Mouse (Mus musculus) limb, embryonic 11.5 days (tissue): ENCODE results near the gene Kcnk2. TPM values are rescaled to one million over a fixed set of nuclear protein-coding genes. Genes with fewer than 3 reads are reported as not detected.
A peak's percentile ranks its signal among the peaks of the same experiment; 100 is the strongest.

Source experiments
- ATAC-seq: fragments of 200-750 bp; cut with Nextera tagmentation; 2 replicates; pipeline ENCODE4 v1.8.0; 2017; ENCODE audit warnings: low read depth; ENCODE audit not compliant: insufficient number of reproducible peaks, low FRiP score, low TSS enrichment
- DNase-seq: peaks from one replicate; pipeline ENCODE4 v3.0.0-alpha.2; 2015; ENCODE audit warnings: low spot score
- H3K27ac ChIP-seq: fragments of 300-500 bp; sonication (generic); replicated peaks from 2 replicates; pipeline ENCODE4 v1.5.1; 2014; ENCODE audit warnings: low read depth, mild to moderate bottlenecking, low read length
- H3K27me3 ChIP-seq: fragments of 300-500 bp; sonication (generic); 2 replicates; pipeline ENCODE4 v1.6.1; 2014; ENCODE audit warnings: mild to moderate bottlenecking, low read length, mixed read lengths; ENCODE audit not compliant: control insufficient read depth, insufficient read depth
- H3K36me3 ChIP-seq: fragments of 300-500 bp; sonication (generic); 2 replicates; pipeline ENCODE4 v1.6.1; 2014; ENCODE audit warnings: mild to moderate bottlenecking, low read length, moderate library complexity, mixed read lengths; ENCODE audit not compliant: control insufficient read depth, insufficient read depth
- H3K4me1 ChIP-seq: fragments of 300-500 bp; sonication (generic); 2 replicates; pipeline ENCODE4 v1.6.1; 2014; ENCODE audit warnings: low read length, mixed read lengths; ENCODE audit not compliant: control insufficient read depth, insufficient read depth
- H3K4me2 ChIP-seq: fragments of 300-500 bp; sonication (generic); 2 replicates; pipeline ENCODE4 v1.6.1; 2014; ENCODE audit warnings: low read depth, mild to moderate bottlenecking, moderate library complexity; ENCODE audit not compliant: severe bottlenecking
- H3K4me3 ChIP-seq: fragments of 300-500 bp; sonication (generic); 2 replicates; pipeline ENCODE4 v1.5.1; 2014; ENCODE audit warnings: low read depth, low read length
- H3K9ac ChIP-seq: fragments of 300-500 bp; sonication (generic); 2 replicates; pipeline ENCODE4 v1.6.1; 2014; ENCODE audit warnings: mild to moderate bottlenecking, low read length
- H3K9me3 ChIP-seq: fragments of 300-500 bp; sonication (generic); 2 replicates; pipeline ENCODE4 v1.6.1; 2016; ENCODE audit warnings: low read length; ENCODE audit not compliant: control insufficient read depth
- WGBS: fragments of 180-500 bp; shearing (Covaris S2); extraction: QIAGEN DNeasy Blood & Tissue Kit; methylation state at CpG from one replicate; pipeline ENCODE4 v1.1.7; 2014; 5-methylcytosine and 5-hydroxymethylcytosine counted together
- polyA plus RNA-seq: library from polyadenylated mRNA; unstranded; fragments of >200 nt; fragmentation: Nextera tagmentation; extraction: Ambion mirVana; gene quantifications from 2 replicates; pipeline ENCODE4 v1.2.1, GENCODE M21; 2014

Kcnk2 gene
- polyA plus RNA-seq, 1 experiment from 2014 or later, result 2.6 TPM

- Histone ChIP-seq H3K36me3 (no peaks in the 10 kb centered on the region), H3K4me1 (no peaks in the 10 kb centered on the region), H3K4me3 (no peak overlapping the region), H3K4me2 (no peak overlapping the region), H3K9me3 (no peaks in the 10 kb centered on the region), H3K27me3 (no peaks in the 10 kb centered on the region), H3K9ac (no peak overlapping the region), H3K27ac (no peak overlapping the region)
- ATAC-seq (no peak), DNase-seq (no peak)
- 94% methylated on average over 6 of the region's 6 CpGs for WGBS
Observed at GRCm38 (mm10) chr1:189409906-189410305, 7.8 kb upstream of the Kcnk2 start.

GRCm38 (mm10) chr1:189405221-189405620 is 3.1 kb upstream of the Kcnk2 start:
- Histone ChIP-seq H3K27me3 (no peaks in the 10 kb centered on the region), H3K9me3 (no peaks in the 10 kb centered on the region), H3K9ac (no peak overlapping the region), H3K4me2 (no peak overlapping the region), H3K27ac (no peak overlapping the region), H3K4me3 (no peak overlapping the region), H3K4me1 (0 out of 2 replicates have a peak, but pooled peaks cover 9% of the 10 kb centered on the region), H3K36me3 (no peaks in the 10 kb centered on the region)
- DNase-seq, result no peak
- ATAC-seq, result no peak
- WGBS, result 71% methylated on average over 10 of the region's 10 CpGs

GRCm38 (mm10) chr1:189403546-189403945 is 1.5 kb upstream of the Kcnk2 start:
- H3K27ac ChIP-seq, result no peak overlapping the region
- WGBS, result 7% methylated on average over 6 of the region's 6 CpGs

GRCm38 (mm10) chr1:189403139-189403538 is 1.1 kb upstream of the Kcnk2 start:
- no peak overlapping the region for H3K27ac ChIP-seq
- H3K36me3 ChIP-seq, result no peaks in the 10 kb centered on the region
- peak; percentile 48; the same call in 1 of the 2 replicates for ATAC-seq
- peak; percentile 31 for DNase-seq
- H3K9me3 ChIP-seq, result no peaks in the 10 kb centered on the region
- H3K27me3 ChIP-seq, result no peaks in the 10 kb centered on the region
- 0 out of 2 replicates have a peak, but pooled peaks cover 9% of the 10 kb centered on the region for H3K4me1 ChIP-seq
- H3K4me3 ChIP-seq, result no peak overlapping the region
- 49% methylated on average over 4 of the region's 4 CpGs for WGBS
- no peak overlapping the region for H3K9ac ChIP-seq
- H3K4me2 ChIP-seq, result no peak overlapping the region

More at GRCm38 (mm10) chr1:189403546-189403945, 1.5 kb upstream of the Kcnk2 start:
- Histone ChIP-seq H3K9me3 (no peaks in the 10 kb centered on the region), H3K27me3 (no peaks in the 10 kb centered on the region), H3K9ac (no peak overlapping the region), H3K4me1 (0 out of 2 replicates have a peak, but pooled peaks cover 9% of the 10 kb centered on the region), H3K36me3 (no peaks in the 10 kb centered on the region), H3K4me3 (no peak overlapping the region), H3K4me2 (no peak overlapping the region)
- peak; percentile 28 for DNase-seq
- ATAC-seq, result no peak

GRCm38 (mm10) chr1:189386848-189387247 is 15.2 kb downstream of the Kcnk2 start:
- Histone ChIP-seq H3K27me3 (no peaks in the 10 kb centered on the region), H3K4me1 (no peaks in the 10 kb centered on the region), H3K36me3 (no peaks in the 10 kb centered on the region), H3K9ac (no peak overlapping the region), H3K4me3 (no peak overlapping the region), H3K9me3 (no peaks in the 10 kb centered on the region), H3K27ac (no peak overlapping the region), H3K4me2 (no peak overlapping the region)
- DNase-seq (no peak), ATAC-seq (no peak)
- WGBS, result 93% methylated on average over 10 of the region's 10 CpGs

- Histone ChIP-seq H3K9ac (no peak overlapping the region), H3K27ac (no peak overlapping the region), H3K36me3 (no peaks in the 10 kb centered on the region), H3K4me2 (no peak overlapping the region), H3K9me3 (no peaks in the 10 kb centered on the region), H3K4me1 (no peaks in the 10 kb centered on the region), H3K27me3 (no peaks in the 10 kb centered on the region), H3K4me3 (no peak overlapping the region)
- 87% methylated on average over 2 of the region's 2 CpGs for WGBS
- no peak for DNase-seq
- no peak for ATAC-seq
Observed at GRCm38 (mm10) chr1:189386141-189386540, 15.9 kb downstream of the Kcnk2 start.

GRCm38 (mm10) chr1:189367722-189368121 is 34.4 kb downstream of the Kcnk2 start:
- DNase-seq, result no peak
- Histone ChIP-seq H3K4me3 (no peak overlapping the region), H3K27ac (no peak overlapping the region), H3K4me2 (no peak overlapping the region), H3K27me3 (no peaks in the 10 kb centered on the region), H3K36me3 (no peaks in the 10 kb centered on the region), H3K9ac (no peak overlapping the region), H3K4me1 (no peaks in the 10 kb centered on the region), H3K9me3 (no peaks in the 10 kb centered on the region)
- WGBS, result 87% methylated on average over 4 of the region's 4 CpGs
- ATAC-seq, result no peak

GRCm38 (mm10) chr1:189364188-189364587 is 37.9 kb downstream of the Kcnk2 start:
- DNase-seq, result no peak
- no peak overlapping the region for H3K4me2 ChIP-seq
- H3K27me3 ChIP-seq, result no peaks in the 10 kb centered on the region
- 80% methylated on average over 5 of the region's 5 CpGs for WGBS
- no peak for ATAC-seq
- no peaks in the 10 kb centered on the region for H3K9me3 ChIP-seq
- H3K4me3 ChIP-seq, result no peak overlapping the region
- H3K4me1 ChIP-seq, result no peaks in the 10 kb centered on the region
- no peak overlapping the region for H3K27ac ChIP-seq
- no peak overlapping the region for H3K9ac ChIP-seq
- no peaks in the 10 kb centered on the region for H3K36me3 ChIP-seq

GRCm38 (mm10) chr1:189362579-189362978 is 39.5 kb downstream of the Kcnk2 start:
- Histone ChIP-seq H3K36me3 (no peaks in the 10 kb centered on the region), H3K4me3 (no peak overlapping the region), H3K4me2 (no peak overlapping the region), H3K27me3 (no peaks in the 10 kb centered on the region), H3K9ac (no peak overlapping the region), H3K4me1 (no peaks in the 10 kb centered on the region), H3K9me3 (no peaks in the 10 kb centered on the region), H3K27ac (no peak overlapping the region)
- DNase-seq, result no peak
- 68% methylated on average over 6 of the region's 6 CpGs for WGBS
- ATAC-seq, result no peak
